Mouse (Mus musculus): ENCODE data around the gene Abhd11. TPM values are rescaled to one million over a fixed set of nuclear protein-coding genes. Genes with fewer than 3 reads are reported as not detected.

Gene Abhd11
- 23.5 TPM for polyA plus RNA-seq (2015; fragmentation: Illumina TruSeq; extraction: RNeasy Lipid Tissue Mini Kit (QIAGEN cat#74804); ENCODE audit: insufficient read depth, low read depth, low replicate concordance)

DNA sequence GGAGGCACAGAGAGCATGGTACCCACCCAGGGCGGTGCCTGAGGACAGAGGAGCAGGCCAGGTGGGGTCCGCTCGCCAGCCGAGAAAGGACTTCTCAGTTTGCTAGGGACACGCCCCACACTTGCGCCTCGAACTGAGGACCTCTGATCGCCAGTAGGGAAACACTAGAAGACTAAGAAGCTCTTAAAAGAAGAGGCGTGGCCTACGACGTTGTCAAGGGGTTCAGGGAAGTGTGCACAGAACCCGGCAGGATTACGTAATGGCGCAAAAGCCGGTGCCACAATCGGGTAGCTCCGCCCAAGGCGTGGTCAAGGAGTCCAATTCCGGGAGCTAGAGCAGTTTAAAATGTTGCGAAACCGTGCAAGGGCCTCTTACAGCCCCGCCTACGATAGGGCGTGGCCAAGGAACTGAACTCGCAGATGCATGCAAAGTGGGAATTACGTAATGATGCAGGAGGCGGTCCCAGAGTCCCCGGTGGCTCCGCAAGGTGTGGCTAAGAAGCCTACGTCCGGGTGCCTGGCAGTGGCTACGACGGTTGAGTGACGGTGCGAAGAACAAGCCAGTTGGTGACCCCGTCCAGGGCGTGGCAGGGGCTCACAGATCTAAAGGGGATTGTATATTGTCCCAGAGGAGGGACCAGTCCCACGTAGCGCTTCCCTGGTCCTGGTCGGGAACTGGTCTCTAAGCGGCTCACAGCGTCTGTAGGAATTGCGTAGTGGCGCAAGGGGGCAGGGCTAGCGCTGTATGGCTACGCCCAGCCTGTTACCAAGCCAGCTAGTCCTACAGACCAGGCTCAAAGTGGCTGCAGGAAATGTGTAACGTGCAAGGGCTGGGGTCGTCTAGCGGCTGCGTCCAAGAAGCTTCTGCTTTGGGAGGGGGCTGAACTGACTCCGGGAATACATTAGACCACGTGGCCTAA is at the start of gene Abhd11:
TSS of gene Abhd11 (plus strand) at position 482 of the 919 bp plus-strand sequence.

DNA sequence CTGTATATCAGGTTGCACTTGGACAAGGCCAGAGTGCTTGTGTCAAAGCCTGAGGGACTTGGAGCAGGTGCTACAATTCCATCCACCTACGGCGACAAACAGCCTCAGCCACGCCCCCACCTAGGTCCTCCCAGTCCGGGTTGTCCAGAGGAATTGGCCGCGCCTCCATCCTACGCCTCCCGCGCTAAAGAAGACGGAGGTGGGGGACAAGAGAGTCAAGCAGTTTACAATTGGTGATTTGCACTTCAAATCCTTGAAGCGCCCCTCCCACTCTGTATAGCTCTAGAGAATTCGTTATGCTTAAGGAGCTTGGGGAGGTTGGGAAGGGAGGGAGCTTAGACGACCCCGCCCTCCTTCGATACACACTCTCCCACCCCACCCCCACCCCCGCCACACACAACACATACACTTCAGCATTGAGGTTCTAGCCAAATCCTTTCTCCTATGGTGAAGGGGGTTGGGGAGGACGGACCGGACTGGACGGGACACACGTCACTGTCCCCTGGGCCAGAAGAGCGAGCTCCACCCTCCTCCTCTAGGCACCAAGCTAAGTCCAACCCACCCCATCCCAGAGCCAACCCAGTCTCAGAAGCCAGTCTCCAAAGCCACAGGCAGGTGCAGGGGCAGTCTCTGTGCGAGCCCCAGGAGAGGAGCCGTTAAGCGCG is 23.2 kb upstream of the Abhd11 start, which contains the start of gene Cldn3:
TSS of gene Cldn3 (plus strand) at position 582 of the 665 bp plus-strand sequence.

DNA sequence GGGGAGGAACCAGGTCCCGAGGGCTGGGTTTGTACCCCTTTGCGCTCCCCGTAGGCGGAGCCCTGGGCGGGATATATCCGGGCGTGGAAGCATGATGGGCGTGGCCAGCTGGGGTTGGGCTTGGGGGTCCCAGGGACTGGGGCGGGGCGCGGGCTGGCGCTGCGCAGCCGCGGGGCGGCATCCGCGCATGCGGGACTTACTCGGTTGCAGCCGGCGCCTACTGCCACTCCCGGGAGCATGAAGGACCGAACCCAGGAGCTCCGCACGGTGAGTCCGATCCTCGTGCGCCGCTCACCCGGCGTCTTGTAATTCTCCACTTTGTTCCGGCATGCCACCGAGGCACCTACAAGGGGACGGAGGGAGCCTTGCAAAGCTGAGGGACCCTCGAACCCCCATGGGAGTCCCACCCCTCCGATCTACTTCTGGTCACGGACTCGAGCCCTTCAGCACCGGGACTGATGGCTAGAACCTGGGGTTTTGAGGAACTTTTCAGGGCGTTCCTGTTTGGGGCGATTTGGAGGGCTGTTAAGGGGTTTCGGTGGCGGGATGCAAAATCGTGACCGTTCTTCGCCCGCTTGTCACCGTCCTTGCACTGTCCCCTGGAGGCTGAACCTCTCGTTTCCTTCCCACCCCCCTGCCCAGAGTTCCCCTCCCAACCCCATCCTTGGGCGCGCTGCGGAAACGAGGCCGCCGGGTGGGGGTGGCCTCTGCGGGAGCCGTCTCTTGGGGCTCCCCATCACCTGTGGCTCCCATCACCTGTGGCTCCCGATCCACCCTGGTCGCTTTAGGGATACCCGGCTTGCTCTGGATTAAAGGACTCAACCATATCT is 14.6 kb downstream of the Abhd11 start, which contains the start of gene Stx1a:
TSS of gene Stx1a (plus strand) at position 139 of the 830 bp plus-strand sequence.

Other genes starting within 250 kb of the Abhd11 start
- not detected for gene Tmem270, start 102.4 kb upstream of the Abhd11 start, polyA plus RNA-seq (2015; fragmentation: Illumina TruSeq; extraction: RNeasy Lipid Tissue Mini Kit (QIAGEN cat#74804); ENCODE audit: insufficient read depth, low read depth, low replicate concordance)
- not detected for gene Cldn13, start 93.6 kb upstream of the Abhd11 start, polyA plus RNA-seq (2015; fragmentation: Illumina TruSeq; extraction: RNeasy Lipid Tissue Mini Kit (QIAGEN cat#74804); ENCODE audit: insufficient read depth, low read depth, low replicate concordance)
- gene Mettl27, start 76.8 kb upstream of the Abhd11 start, polyA plus RNA-seq (2015; fragmentation: Illumina TruSeq; extraction: RNeasy Lipid Tissue Mini Kit (QIAGEN cat#74804); ENCODE audit: insufficient read depth, low read depth, low replicate concordance), result 2.3 TPM
- gene Cldn4, start 62.2 kb upstream of the Abhd11 start, polyA plus RNA-seq (2015; fragmentation: Illumina TruSeq; extraction: RNeasy Lipid Tissue Mini Kit (QIAGEN cat#74804); ENCODE audit: insufficient read depth, low read depth, low replicate concordance), result 3.9 TPM
- 25.9 TPM for gene Cldn3, start 22.9 kb upstream of the Abhd11 start, polyA plus RNA-seq (2015; fragmentation: Illumina TruSeq; extraction: RNeasy Lipid Tissue Mini Kit (QIAGEN cat#74804); ENCODE audit: insufficient read depth, low read depth, low replicate concordance)
- gene Stx1a, start 14.3 kb downstream of the Abhd11 start, polyA plus RNA-seq (2015; fragmentation: Illumina TruSeq; extraction: RNeasy Lipid Tissue Mini Kit (QIAGEN cat#74804); ENCODE audit: insufficient read depth, low read depth, low replicate concordance), result 5.5 TPM
- 7.2 TPM for gene Dnajc30, start 55.0 kb downstream of the Abhd11 start, polyA plus RNA-seq (2015; fragmentation: Illumina TruSeq; extraction: RNeasy Lipid Tissue Mini Kit (QIAGEN cat#74804); ENCODE audit: insufficient read depth, low read depth, low replicate concordance)
- gene Bud23, start 55.8 kb downstream of the Abhd11 start, polyA plus RNA-seq (2015; fragmentation: Illumina TruSeq; extraction: RNeasy Lipid Tissue Mini Kit (QIAGEN cat#74804); ENCODE audit: insufficient read depth, low read depth, low replicate concordance), result 23.0 TPM
- 0.74 TPM for gene Vps37d, start 69.1 kb downstream of the Abhd11 start, polyA plus RNA-seq (2015; fragmentation: Illumina TruSeq; extraction: RNeasy Lipid Tissue Mini Kit (QIAGEN cat#74804); ENCODE audit: insufficient read depth, low read depth, low replicate concordance)
- 31.5 TPM for gene Mlxipl, start 80.7 kb downstream of the Abhd11 start, polyA plus RNA-seq (2015; fragmentation: Illumina TruSeq; extraction: RNeasy Lipid Tissue Mini Kit (QIAGEN cat#74804); ENCODE audit: insufficient read depth, low read depth, low replicate concordance)
- gene Tbl2, start 140.5 kb downstream of the Abhd11 start, polyA plus RNA-seq (2015; fragmentation: Illumina TruSeq; extraction: RNeasy Lipid Tissue Mini Kit (QIAGEN cat#74804); ENCODE audit: insufficient read depth, low read depth, low replicate concordance), result 4.1 TPM
- gene Bcl7b, start 159.1 kb downstream of the Abhd11 start, polyA plus RNA-seq (2015; fragmentation: Illumina TruSeq; extraction: RNeasy Lipid Tissue Mini Kit (QIAGEN cat#74804); ENCODE audit: insufficient read depth, low read depth, low replicate concordance), result 10.6 TPM
- 13.8 TPM for gene Baz1b, start 178.1 kb downstream of the Abhd11 start, polyA plus RNA-seq (2015; fragmentation: Illumina TruSeq; extraction: RNeasy Lipid Tissue Mini Kit (QIAGEN cat#74804); ENCODE audit: insufficient read depth, low read depth, low replicate concordance)
- gene Fzd9, start 242.1 kb downstream of the Abhd11 start, polyA plus RNA-seq (2015; fragmentation: Illumina TruSeq; extraction: RNeasy Lipid Tissue Mini Kit (QIAGEN cat#74804); ENCODE audit: insufficient read depth, low read depth, low replicate concordance), result not detected

All from pancreas, adult 10 weeks (tissue).